Mouse (Mus musculus) MEL (cell line): ENCODE measurements around the gene AW011738.

Experiments used
- CHD1 ChIP-seq: IDR thresholded peaks from 2 replicates; pipeline ENCODE4 v1.6.1; 2012; ENCODE audit warnings: low read depth, mild to moderate bottlenecking, inconsistent platforms, low read length, improper control_type of control experiment
- CTCF ChIP-seq, 3 experiments: IDR thresholded peaks in 2 of 3; conservative IDR thresholded peaks in 1 of 3; 2 replicates each; pipeline ENCODE4 v1.5.1; 2011 to 2012; ENCODE audit warnings: low read length in 3 of 3, low read depth in 2 of 3, mild to moderate bottlenecking in 2 of 3, improper control_type of control experiment in 1 of 3, inconsistent platforms in 1 of 3, mixed read lengths in 1 of 3, moderate library complexity in 1 of 3; ENCODE audit not compliant: control insufficient read depth in 1 of 3, insufficient read depth in 1 of 3, poor library complexity in 1 of 3, severe bottlenecking in 1 of 3
- E2F4 ChIP-seq: IDR thresholded peaks from 2 replicates; pipeline ENCODE4 v1.6.1; 2011; ENCODE audit warnings: low read depth, low read length, improper control_type of control experiment, borderline replicate concordance
- EP300 ChIP-seq, 2 experiments: IDR thresholded peaks; 2 replicates each; pipeline ENCODE4 v1.6.1; 2011; ENCODE audit warnings: improper control_type of control experiment in 2 of 2, low read length in 2 of 2, low read depth in 1 of 2, mild to moderate bottlenecking in 1 of 2
- MAFK ChIP-seq: IDR thresholded peaks from 2 replicates; pipeline ENCODE4 v1.6.1; 2011; ENCODE audit warnings: low read depth, mild to moderate bottlenecking, low read length, improper control_type of control experiment, borderline replicate concordance
- MXI1 ChIP-seq: IDR thresholded peaks from 2 replicates; pipeline ENCODE4 v1.6.1; 2011; ENCODE audit warnings: mild to moderate bottlenecking, low read depth, low read length, improper control_type of control experiment
- POLR2A ChIP-seq, 2 experiments: IDR thresholded peaks; 2 replicates each; pipeline ENCODE4 v1.6.1; 2011 to 2012; ENCODE audit warnings: low read length in 2 of 2, mild to moderate bottlenecking in 2 of 2, control low read depth in 1 of 2, improper control_type of control experiment in 1 of 2, low read depth in 1 of 2, moderate library complexity in 1 of 2; ENCODE audit not compliant: control insufficient read depth in 1 of 2, insufficient read depth in 1 of 2, poor library complexity in 1 of 2
- POLR2AphosphoS5 ChIP-seq: IDR thresholded peaks from 2 replicates; pipeline ENCODE4 v1.6.1; 2012; ENCODE audit warnings: low read depth, borderline replicate concordance, mild to moderate bottlenecking, inconsistent platforms, low read length, moderate library complexity, mixed read lengths
- RAD21 ChIP-seq: IDR thresholded peaks from 2 replicates; pipeline ENCODE4 v1.6.1; 2011; ENCODE audit warnings: mild to moderate bottlenecking, low read depth, low read length, improper control_type of control experiment
- RCOR1 ChIP-seq: IDR thresholded peaks from 2 replicates; pipeline ENCODE4 v1.6.1; 2012; ENCODE audit warnings: low read depth, mild to moderate bottlenecking, inconsistent platforms, low read length, improper control_type of control experiment
- USF1 ChIP-seq: IDR thresholded peaks from 2 replicates; pipeline ENCODE4 v1.6.1; 2014; ENCODE audit warnings: low read depth, mild to moderate bottlenecking, inconsistent platforms, low read length, improper control_type of control experiment, moderate library complexity
- ZC3H11A ChIP-seq: IDR thresholded peaks from 2 replicates; pipeline ENCODE4 v1.6.1; 2012; ENCODE audit warnings: low read depth, mild to moderate bottlenecking, inconsistent platforms, low read length, improper control_type of control experiment

- TF ChIP-seq CTCF (IDR thresholded peaks at IDR 0.05 in 2 of 3, conservative IDR thresholded peaks at IDR 0.05 in 1 of 3; ENCODE audit: control insufficient read depth in 1 of 3, insufficient read depth in 1 of 3, low read depth in 2 of 3, low read length in 3 of 3, poor library complexity in 1 of 3, severe bottlenecking in 1 of 3) = no peak
- no peak for TF ChIP-seq POLR2AphosphoS5
- no peak for TF ChIP-seq E2F4
- TF ChIP-seq POLR2A (IDR thresholded peaks at IDR 0.05; ENCODE audit: control insufficient read depth in 1 of 2, insufficient read depth in 1 of 2, low read depth in 1 of 2, low read length in 2 of 2, poor library complexity in 1 of 2) = no peak
- TF ChIP-seq RCOR1 = no peak
- TF ChIP-seq MXI1 = no peak
- TF ChIP-seq USF1 = no peak
- TF ChIP-seq EP300 (IDR thresholded peaks at IDR 0.05; ENCODE audit: low read depth in 1 of 2, low read length in 2 of 2) = no peak
- no peak for TF ChIP-seq RAD21
- no peak for TF ChIP-seq ZC3H11A
- TF ChIP-seq CHD1 = no peak
- no peak for TF ChIP-seq MAFK
These were observed 14.7 kb downstream of the AW011738 start for GRCm38 (mm10) chr4:156217838-156218237.
